Mouse (Mus musculus): ENCODE data around the gene Rho. TPM values are rescaled to one million over a fixed set of nuclear protein-coding genes. Genes with fewer than 3 reads are reported as not detected.

The Rho gene
- polyA plus RNA-seq, 1 experiment from 2014 or later: not detected

GRCm38 (mm10) chr6:115955664-115956063 is 24.1 kb downstream of the Rho start:
- H3K9ac ChIP-seq (ENCODE audit: low read depth, low read length): no peak overlapping the region
- H3K27me3 ChIP-seq (replicated peaks; ENCODE audit: control insufficient read depth, insufficient read depth, low read length): no peaks in the 10 kb centered on the region
- H3K4me1 ChIP-seq (replicated peaks; ENCODE audit: control insufficient read depth, insufficient read depth, low read length): peaks cover 9% of the 10 kb centered on the region
- no peak overlapping the region for H3K4me2 ChIP-seq
- 85% methylated on average over 11 of the region's 11 CpGs for WGBS
- DNase-seq (ENCODE audit: low spot score) (no peak), ATAC-seq (replicated peaks; ENCODE audit: low FRiP score) (no peak)
- no peak overlapping the region for H3K4me3 ChIP-seq (ENCODE audit: low read depth, low read length)
- H3K36me3 ChIP-seq (ENCODE audit: control insufficient read depth, insufficient read depth, low read length): peaks cover 3% of the 10 kb centered on the region; the same call in 1 of the 2 replicates
- H3K27ac ChIP-seq (ENCODE audit: low read depth, low read length): no peak overlapping the region
- no peaks in the 10 kb centered on the region for H3K9me3 ChIP-seq (ENCODE audit: control insufficient read depth, low read length)

- Histone ChIP-seq H3K36me3 (ENCODE audit: control insufficient read depth, insufficient read depth, low read length) (peaks cover 3% of the 10 kb centered on the region; the same call in 1 of the 2 replicates), H3K4me2 (no peak overlapping the region), H3K4me1 (replicated peaks; ENCODE audit: control insufficient read depth, insufficient read depth, low read length) (peaks cover 9% of the 10 kb centered on the region), H3K4me3 (ENCODE audit: low read depth, low read length) (no peak overlapping the region), H3K27ac (ENCODE audit: low read depth, low read length) (no peak overlapping the region), H3K9me3 (ENCODE audit: control insufficient read depth, low read length) (no peaks in the 10 kb centered on the region), H3K27me3 (replicated peaks; ENCODE audit: control insufficient read depth, insufficient read depth, low read length) (no peaks in the 10 kb centered on the region), H3K9ac (ENCODE audit: low read depth, low read length) (no peak overlapping the region)
- ATAC-seq (replicated peaks; ENCODE audit: low FRiP score) (no peak), DNase-seq (ENCODE audit: low spot score) (no peak)
- 84% methylated on average over 13 of the region's 13 CpGs for WGBS
Measured at GRCm38 (mm10) chr6:115956418-115956921, 24.9 kb downstream of the Rho start.

- H3K4me3 ChIP-seq (ENCODE audit: low read depth, low read length): no peak overlapping the region
- no peak overlapping the region for H3K9ac ChIP-seq (ENCODE audit: low read depth, low read length)
- no peak overlapping the region for H3K4me2 ChIP-seq
- peaks cover 9% of the 10 kb centered on the region for H3K4me1 ChIP-seq (replicated peaks; ENCODE audit: control insufficient read depth, insufficient read depth, low read length)
- H3K27me3 ChIP-seq (replicated peaks; ENCODE audit: control insufficient read depth, insufficient read depth, low read length): no peaks in the 10 kb centered on the region
- no peaks in the 10 kb centered on the region for H3K9me3 ChIP-seq (ENCODE audit: control insufficient read depth, low read length)
- 63% methylated on average over 16 of the region's 16 CpGs for WGBS
- DNase-seq (ENCODE audit: low spot score) (no peak), ATAC-seq (replicated peaks; ENCODE audit: low FRiP score) (no peak)
- H3K36me3 ChIP-seq (ENCODE audit: control insufficient read depth, insufficient read depth, low read length): peaks cover 3% of the 10 kb centered on the region; the same call in 1 of the 2 replicates
- H3K27ac ChIP-seq (ENCODE audit: low read depth, low read length): no peak overlapping the region
Measured at GRCm38 (mm10) chr6:115956922-115957601, 25.5 kb downstream of the Rho start.

DNA sequence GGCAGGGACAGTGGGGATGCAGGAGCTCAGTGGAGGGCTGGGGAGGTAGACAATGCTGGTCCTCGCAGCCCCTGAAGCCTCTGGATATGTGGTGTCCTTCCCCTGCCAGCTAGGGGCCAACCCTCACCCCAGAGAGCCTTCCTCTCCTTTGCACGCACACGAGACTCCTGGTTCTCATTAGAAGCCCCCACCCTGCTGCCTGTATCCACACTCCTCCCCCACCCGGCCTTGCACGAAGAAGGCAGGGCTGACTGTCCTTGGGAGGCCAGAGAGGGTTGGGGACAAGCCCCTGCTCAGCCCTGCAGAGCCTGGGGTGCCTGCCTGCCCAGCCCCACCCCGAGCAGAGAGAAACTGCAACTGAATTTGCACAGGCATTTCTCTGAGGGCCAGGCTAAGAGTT is 26.1 kb downstream of the Rho start:
- H3K9me3 ChIP-seq (ENCODE audit: control insufficient read depth, low read length): no peaks in the 10 kb centered on the region
- H3K4me2 ChIP-seq: no peak overlapping the region
- DNase-seq (ENCODE audit: low spot score) (no peak), ATAC-seq (replicated peaks; ENCODE audit: low FRiP score) (no peak)
- no peak overlapping the region for H3K9ac ChIP-seq (ENCODE audit: low read depth, low read length)
- no peak overlapping the region for H3K4me3 ChIP-seq (ENCODE audit: low read depth, low read length)
- no peaks in the 10 kb centered on the region for H3K27me3 ChIP-seq (replicated peaks; ENCODE audit: control insufficient read depth, insufficient read depth, low read length)
- peaks cover 9% of the 10 kb centered on the region for H3K4me1 ChIP-seq (replicated peaks; ENCODE audit: control insufficient read depth, insufficient read depth, low read length)
- H3K27ac ChIP-seq (ENCODE audit: low read depth, low read length): no peak overlapping the region
- H3K36me3 ChIP-seq (ENCODE audit: control insufficient read depth, insufficient read depth, low read length): peaks cover 3% of the 10 kb centered on the region; the same call in 1 of the 2 replicates
- WGBS: 63% methylated on average over 6 of the region's 6 CpGs

DNA sequence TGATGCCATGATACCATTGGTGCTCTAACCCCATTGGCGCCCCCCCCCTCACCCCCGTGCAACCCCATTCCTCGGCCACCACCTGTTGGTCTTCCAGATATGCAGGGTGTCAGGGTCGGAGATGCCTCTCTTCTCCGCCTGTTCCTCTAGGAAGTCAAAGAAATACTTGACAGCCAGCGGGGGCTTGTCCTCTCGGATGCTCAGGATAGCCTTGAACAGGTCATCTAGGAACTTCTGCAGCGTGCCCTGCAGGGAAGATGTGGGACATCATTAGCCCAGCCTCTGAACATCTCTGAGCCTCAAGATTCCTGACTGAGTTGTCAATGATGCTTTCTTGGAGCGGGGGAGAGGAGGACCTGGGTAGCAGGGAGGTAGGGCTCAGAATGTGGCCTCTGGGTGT is 26.9 kb downstream of the Rho start:
- Histone ChIP-seq H3K27ac (ENCODE audit: low read depth, low read length) (no peak overlapping the region), H3K27me3 (replicated peaks; ENCODE audit: control insufficient read depth, insufficient read depth, low read length) (no peaks in the 10 kb centered on the region), H3K4me3 (ENCODE audit: low read depth, low read length) (no peak overlapping the region), H3K4me1 (replicated peaks; ENCODE audit: control insufficient read depth, insufficient read depth, low read length) (peaks cover 9% of the 10 kb centered on the region), H3K4me2 (no peak overlapping the region), H3K9me3 (ENCODE audit: control insufficient read depth, low read length) (no peaks in the 10 kb centered on the region), H3K9ac (ENCODE audit: low read depth, low read length) (no peak overlapping the region), H3K36me3 (ENCODE audit: control insufficient read depth, insufficient read depth, low read length) (peaks cover 3% of the 10 kb centered on the region; the same call in 1 of the 2 replicates)
- no peak for DNase-seq (ENCODE audit: low spot score)
- no peak for ATAC-seq (replicated peaks; ENCODE audit: low FRiP score)
- 85% methylated on average over 9 of the region's 9 CpGs for WGBS

GRCm38 (mm10) chr6:115959151-115959691 is 27.7 kb downstream of the Rho start:
- ATAC-seq (replicated peaks; ENCODE audit: low FRiP score) (no peak), DNase-seq (ENCODE audit: low spot score) (no peak)
- Histone ChIP-seq H3K9ac (ENCODE audit: low read depth, low read length) (no peak overlapping the region), H3K27ac (ENCODE audit: low read depth, low read length) (no peak overlapping the region), H3K4me1 (replicated peaks; ENCODE audit: control insufficient read depth, insufficient read depth, low read length) (peaks cover 9% of the 10 kb centered on the region), H3K4me3 (ENCODE audit: low read depth, low read length) (no peak overlapping the region), H3K9me3 (ENCODE audit: control insufficient read depth, low read length) (no peaks in the 10 kb centered on the region), H3K4me2 (no peak overlapping the region), H3K27me3 (replicated peaks; ENCODE audit: control insufficient read depth, insufficient read depth, low read length) (no peaks in the 10 kb centered on the region), H3K36me3 (ENCODE audit: control insufficient read depth, insufficient read depth, low read length) (peaks cover 3% of the 10 kb centered on the region; the same call in 1 of the 2 replicates)
- 77% methylated on average over 7 of the region's 7 CpGs for WGBS

- WGBS: 93% methylated on average over 19 of the region's 19 CpGs
- H3K4me1 ChIP-seq (replicated peaks; ENCODE audit: control insufficient read depth, insufficient read depth, low read length): peaks cover 9% of the 10 kb centered on the region
Measured at GRCm38 (mm10) chr6:115960322-115960721, 28.8 kb downstream of the Rho start.

GRCm38 (mm10) chr6:115961743-115962142 is 30.2 kb downstream of the Rho start:
- H3K9ac ChIP-seq (ENCODE audit: low read depth, low read length): no peak overlapping the region
- H3K9me3 ChIP-seq (ENCODE audit: control insufficient read depth, low read length): no peaks in the 10 kb centered on the region
- H3K27ac ChIP-seq (ENCODE audit: low read depth, low read length): no peak overlapping the region
- H3K4me3 ChIP-seq (ENCODE audit: low read depth, low read length): no peak overlapping the region
- peaks cover 9% of the 10 kb centered on the region for H3K4me1 ChIP-seq (replicated peaks; ENCODE audit: control insufficient read depth, insufficient read depth, low read length)
- DNase-seq (ENCODE audit: low spot score) (no peak), ATAC-seq (replicated peaks; ENCODE audit: low FRiP score) (no peak)
- peaks cover 6% of the 10 kb centered on the region; the same call in 1 of the 2 replicates for H3K36me3 ChIP-seq (ENCODE audit: control insufficient read depth, insufficient read depth, low read length)
- no peak overlapping the region for H3K4me2 ChIP-seq
- 84% methylated on average over 3 of the region's 3 CpGs for WGBS
- H3K27me3 ChIP-seq (replicated peaks; ENCODE audit: control insufficient read depth, insufficient read depth, low read length): no peaks in the 10 kb centered on the region

More at GRCm38 (mm10) chr6:115960322-115960721, 28.8 kb downstream of the Rho start:
- no peak overlapping the region for H3K4me2 ChIP-seq
- no peak overlapping the region for H3K9ac ChIP-seq (ENCODE audit: low read depth, low read length)
- no peak for ATAC-seq (replicated peaks; ENCODE audit: low FRiP score)
- peaks cover 3% of the 10 kb centered on the region; the same call in 1 of the 2 replicates for H3K36me3 ChIP-seq (ENCODE audit: control insufficient read depth, insufficient read depth, low read length)
- H3K27ac ChIP-seq (ENCODE audit: low read depth, low read length): no peak overlapping the region
- no peaks in the 10 kb centered on the region for H3K9me3 ChIP-seq (ENCODE audit: control insufficient read depth, low read length)
- DNase-seq (ENCODE audit: low spot score): no peak
- H3K27me3 ChIP-seq (replicated peaks; ENCODE audit: control insufficient read depth, insufficient read depth, low read length): no peaks in the 10 kb centered on the region
- H3K4me3 ChIP-seq (ENCODE audit: low read depth, low read length): no peak overlapping the region
